Mouse (Mus musculus): ENCODE measurements at regions not wholly inside any gene's neighbourhood (a gene's known extent, or its start where the extent isn't known, plus 50 kb on each side); places are given as distances from the start of the nearest gene placed in this dataset.
A peak's percentile ranks its signal among the peaks of the same experiment; 100 is the strongest.

GRCm38 (mm10) chr12:92646634-92647033 is 797.7 kb upstream of the Sel1l start:
- DNase-seq (ENCODE audit: extremely low read depth, low read depth), result no peak

GRCm38 (mm10) chr12:92645006-92645624 is 796.2 kb upstream of the Sel1l start:
- no peak for DNase-seq (ENCODE audit: extremely low read depth, low read depth)

DNA sequence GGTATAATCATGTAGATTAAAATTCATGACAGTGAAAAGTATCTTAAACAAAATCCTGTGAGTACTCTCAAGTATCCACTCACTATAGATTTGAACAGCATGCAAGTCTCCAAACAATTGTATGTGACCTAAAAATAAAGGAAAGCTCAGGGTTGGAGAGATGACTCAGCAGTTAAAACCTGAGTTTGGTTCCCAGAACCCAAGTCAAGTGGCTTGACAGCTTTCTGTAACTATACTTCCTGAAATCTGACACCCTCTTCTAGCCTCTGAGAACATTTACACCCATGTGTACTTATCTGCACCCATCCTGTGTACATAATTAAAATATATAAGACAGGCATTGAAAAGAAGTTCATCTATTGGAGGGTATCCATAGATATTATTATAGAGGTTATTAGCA is 770.2 kb upstream of the Sel1l start:
- peak; percentile 2 for DNase-seq (ENCODE audit: extremely low read depth, low read depth)

- no peak for DNase-seq (ENCODE audit: extremely low read depth, low read depth)
Measured at GRCm38 (mm10) chr12:92618519-92618918, 769.6 kb upstream of the Sel1l start.

- no peak for DNase-seq (ENCODE audit: extremely low read depth, low read depth)
Measured at GRCm38 (mm10) chr12:92601673-92602072, 752.7 kb upstream of the Sel1l start.

DNA sequence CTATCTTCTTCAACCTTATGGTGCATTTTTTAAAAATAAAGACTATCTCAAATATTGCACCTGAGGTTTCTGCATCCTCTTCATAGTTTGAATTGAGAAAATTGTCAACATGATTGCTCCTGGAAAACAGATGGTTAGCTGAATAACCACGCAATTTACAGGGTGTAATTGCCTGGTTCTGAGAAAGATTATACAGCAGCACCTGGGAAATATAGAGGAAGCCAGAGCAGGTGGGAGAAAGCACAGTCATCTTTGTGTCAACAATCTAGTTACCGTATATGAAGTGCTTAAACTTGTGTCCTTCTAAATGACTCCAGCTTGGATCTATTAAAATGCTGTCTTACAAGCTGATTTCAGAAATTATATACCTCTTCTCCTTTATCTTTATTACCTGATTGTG is 740.8 kb upstream of the Sel1l start:
- no peak for DNase-seq (ENCODE audit: extremely low read depth, low read depth)

GRCm38 (mm10) chr12:92589305-92589704 is 740.3 kb upstream of the Sel1l start:
- no peak for DNase-seq (ENCODE audit: extremely low read depth, low read depth)

DNA sequence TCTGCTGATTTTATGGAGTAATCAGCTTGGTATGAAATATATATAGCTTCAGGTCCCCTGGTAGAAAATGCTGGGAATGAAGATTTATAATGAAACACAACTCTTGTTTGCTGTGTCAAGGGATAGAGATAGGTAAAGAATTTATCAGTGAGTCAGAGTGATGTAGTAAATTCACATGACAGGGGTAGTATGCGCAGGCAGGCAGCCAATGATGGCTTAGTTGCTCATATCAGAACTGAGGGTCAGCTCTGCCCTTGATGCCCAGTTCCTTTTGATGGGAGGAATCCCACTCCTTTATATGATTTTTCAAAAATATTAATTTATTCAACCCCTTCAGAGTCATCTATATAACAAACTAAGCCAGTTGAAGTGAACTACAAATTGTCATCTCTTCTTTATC is 729.6 kb upstream of the Sel1l start:
- no peak for DNase-seq (ENCODE audit: extremely low read depth, low read depth)

Data from MEL-GATA-1-ER (cell line).